Mouse (Mus musculus) G1E (cell line): ENCODE results near the gene Ccl5.

Experiments
- GATA1 ChIP-seq: IDR thresholded peaks from 2 replicates; pipeline ENCODE4 v1.6.1; 2012; ENCODE audit warnings: borderline replicate concordance, low read length, inconsistent platforms, mixed read lengths
- POLR2AphosphoS5 ChIP-seq: IDR thresholded peaks from 2 replicates; pipeline ENCODE4 v1.6.1; 2012; ENCODE audit warnings: low read depth, low read length, inconsistent platforms; ENCODE audit not compliant: insufficient replicate concordance

GRCm38 (mm10) chr11:83566617-83567016 is 36.3 kb upstream of the Ccl5 start:
- TF ChIP-seq POLR2AphosphoS5 (no peak), GATA1 (no peak)
